Mouse (Mus musculus) cerebellum, adult 2 months (tissue): ENCODE results near the gene Wee2.
A peak's percentile ranks its signal among the peaks of the same experiment; 100 is the strongest.

Source experiments
- CTCF ChIP-seq: fragments of 200-500 bp; IDR thresholded peaks from 2 replicates; pipeline ENCODE4 v1.5.1; 2011; ENCODE audit warnings: low read depth, mild to moderate bottlenecking, control low read depth, low read length, moderate library complexity, borderline replicate concordance; ENCODE audit not compliant: insufficient read depth
- POLR2A ChIP-seq: fragments of 200-500 bp; IDR thresholded peaks from 2 replicates; pipeline ENCODE4 v1.6.1; 2011; ENCODE audit warnings: low read length, control low read depth, borderline replicate concordance; ENCODE audit not compliant: insufficient read depth

GRCm38 (mm10) chr6:40470916-40471719 is 32.2 kb downstream of the Wee2 start, which contains the start of gene Ssbp1:
- TF ChIP-seq POLR2A (peak; percentile 90), CTCF (no peak)
